Mouse (Mus musculus) heart, adult 10 weeks (tissue): Measurements from ENCODE around the gene Wars. TPM values are rescaled to one million over a fixed set of nuclear protein-coding genes. Genes with fewer than 3 reads are reported as not detected.

Experiments
- polyA plus RNA-seq: library from polyadenylated mRNA; stranded (reverse); fragments of 350-450 nt; fragmentation: Illumina TruSeq; extraction: RNeasy Lipid Tissue Mini Kit (QIAGEN cat#74804); gene quantifications from one replicate; pipeline ENCODE4 v1.2.3, GENCODE M21; 2014; ENCODE audit warnings: low read depth, low replicate concordance

The Wars gene
- polyA plus RNA-seq, result 33.8 TPM

GRCm38 (mm10) chr12:108893715-108894431 lies at the start of gene Wars:
Gene Wars, minus strand, starts transcription at chr12:108894174.

GRCm38 (mm10) chr12:108892989-108893714 lies 822 bp downstream of the Wars start, which contains the start of gene Wdr25:
Gene Wdr25, plus strand, starts transcription at chr12:108893631.

GRCm38 (mm10) chr12:108835840-108836409 lies 58.0 kb downstream of the Wars start, which contains the start of the genes Slc25a29 and Slc25a47:
Gene Slc25a29, minus strand, starts transcription at chr12:108835883.
Gene Slc25a47, plus strand, starts transcription at chr12:108836046.

Other genes starting within 250 kb of the Wars start
- gene Degs2, start 191.9 kb downstream of the Wars start, polyA plus RNA-seq, result 0.26 TPM
- gene Yy1, start 101.2 kb downstream of the Wars start, polyA plus RNA-seq, result 27.8 TPM
- 10.8 TPM for gene Slc25a29, start 58.3 kb downstream of the Wars start, polyA plus RNA-seq
- gene Slc25a47, start 58.1 kb downstream of the Wars start, polyA plus RNA-seq, result 15.0 TPM
- gene Wdr25, start 543 bp downstream of the Wars start, polyA plus RNA-seq, result 7.3 TPM
- gene Begain, start 174.0 kb upstream of the Wars start, polyA plus RNA-seq, result 0.31 TPM